Mouse (Mus musculus) heart, adult 18-20 months (tissue): ENCODE data around the gene Trim27. TPM values are rescaled to one million over a fixed set of nuclear protein-coding genes. Genes with fewer than 3 reads are reported as not detected.

Experiments used
- DNase-seq, 2 experiments: peaks; one replicate each; pipeline ENCODE4 v3.0.0; 2021 to 2022; ENCODE audit warnings: mixed read lengths in 1 of 2
- total RNA-seq, 2 experiments: library from RNA; stranded (reverse); gene quantifications; 2 replicates each; pipeline ENCODE4 v1.2.3; 2021

The Trim27 gene
- total RNA-seq, 2 experiments from 2014 or later: 20.5 to 21.4 TPM

DNA sequence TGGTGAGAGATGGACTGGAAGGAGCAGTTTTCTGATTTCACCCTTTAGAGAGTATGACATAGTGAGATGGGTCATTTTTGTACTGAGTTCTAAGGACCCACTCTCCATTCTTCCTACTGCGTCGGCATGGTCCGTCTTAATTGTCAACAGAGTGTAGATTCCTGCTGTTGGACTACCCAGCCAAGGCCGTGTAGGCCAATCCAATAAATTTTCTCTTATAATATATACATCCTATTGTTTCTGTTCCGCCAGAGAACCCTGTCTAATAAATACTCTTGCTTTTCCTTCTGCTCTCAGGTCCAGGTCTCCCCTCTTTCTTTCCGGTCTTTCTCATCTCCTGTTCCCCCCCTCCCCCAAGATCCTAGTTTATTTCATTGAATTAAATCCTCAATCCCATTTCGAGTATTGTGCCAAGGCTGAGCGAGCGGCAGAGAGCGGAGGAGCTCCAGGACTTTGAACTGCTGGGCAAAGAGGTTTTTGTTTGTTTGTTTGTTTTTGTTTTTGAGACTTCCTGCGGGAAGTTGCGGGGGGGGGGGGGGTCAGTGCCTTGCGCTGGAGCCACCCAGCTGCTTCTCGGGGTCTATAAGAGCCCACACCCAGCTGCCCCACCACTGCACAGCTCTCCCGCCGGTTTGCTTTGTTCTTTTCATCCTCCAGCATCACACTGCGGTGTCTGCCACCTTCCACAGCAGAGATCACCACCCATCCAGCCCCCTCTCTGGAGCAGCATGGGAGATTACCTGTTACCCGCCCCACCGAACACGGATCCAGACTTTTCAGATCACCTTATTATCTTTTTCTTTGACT, 42.6 kb downstream of the Trim27 start:
- DNase-seq: no peak

- peak; percentile 84 to 90 for DNase-seq
These were observed 43.3 kb downstream of the Trim27 start for GRCm38 (mm10) chr13:21222463-21223022.

- DNase-seq: peak in 1 of 2 experiments; percentile 19
These were observed 44.0 kb downstream of the Trim27 start for GRCm38 (mm10) chr13:21223242-21223655.

DNA sequence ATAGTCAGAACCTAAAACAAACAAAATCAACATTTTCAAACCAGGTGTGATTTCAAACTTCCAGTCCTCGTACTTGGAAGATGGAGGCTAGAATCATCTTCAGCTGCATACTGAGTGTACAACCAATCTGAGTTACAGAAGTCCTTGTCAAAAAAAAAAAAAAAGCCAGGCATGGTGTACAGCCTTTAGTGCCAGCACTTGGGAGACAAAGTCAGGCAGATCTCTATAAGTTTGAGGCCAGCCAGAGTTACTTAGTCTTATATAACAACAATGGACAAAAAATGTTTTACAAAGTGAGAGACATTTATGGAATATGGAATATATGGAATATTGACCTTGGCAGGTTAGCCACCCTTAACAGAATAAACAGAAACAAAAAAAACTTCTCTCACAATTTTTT, 45.1 kb downstream of the Trim27 start:
- DNase-seq: no peak

DNA sequence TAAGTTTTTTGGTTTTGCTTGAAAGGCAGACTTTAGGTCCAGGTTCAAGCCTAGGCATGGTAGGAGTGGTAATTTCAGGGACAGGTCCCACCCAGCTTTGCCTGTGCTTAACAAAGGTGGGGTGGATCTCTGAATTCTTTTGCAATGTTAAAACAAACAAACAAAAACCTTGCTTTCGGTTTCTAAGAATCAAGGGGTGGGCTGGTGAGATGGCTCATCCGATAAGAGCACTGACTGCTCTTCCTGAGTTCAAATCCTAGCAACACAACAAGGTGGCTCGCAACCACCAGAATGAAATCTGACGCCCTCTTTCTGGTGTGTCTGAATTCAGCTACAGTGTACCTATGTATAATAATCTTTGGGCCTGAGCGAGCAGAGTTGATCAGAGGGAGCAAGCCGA, 46.0 kb downstream of the Trim27 start:
- DNase-seq: no peak

DNA sequence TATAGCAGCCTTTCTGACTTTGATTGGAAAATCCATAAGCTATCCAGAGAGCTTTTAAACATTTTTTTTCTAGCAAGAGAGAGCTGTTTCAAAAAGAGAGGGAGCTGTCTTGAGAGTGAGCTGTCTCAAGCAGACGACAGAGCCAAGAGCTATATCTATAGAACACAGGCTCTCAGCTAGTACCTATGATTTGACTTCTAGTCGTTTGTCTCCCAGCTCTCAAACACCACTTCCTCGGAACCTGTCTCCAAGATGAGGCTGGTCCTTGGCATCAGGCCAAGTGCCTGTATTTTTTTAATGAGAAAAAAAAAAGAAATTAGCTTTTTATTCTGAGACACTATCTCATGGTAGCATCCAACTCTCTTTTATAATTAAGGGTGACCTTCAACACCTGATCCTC, 46.8 kb downstream of the Trim27 start:
- no peak for DNase-seq

- peak; percentile 84 to 86 for DNase-seq
These were observed 54.8 kb downstream of the Trim27 start for GRCm38 (mm10) chr13:21233732-21234705.

GRCm38 (mm10) chr13:21236714-21237113, 57.5 kb downstream of the Trim27 start:
- no peak for DNase-seq

GRCm38 (mm10) chr13:21237161-21237560, 57.9 kb downstream of the Trim27 start:
- no peak for DNase-seq

- DNase-seq: peak in 1 of 2 experiments; percentile 14
These were observed 61.5 kb downstream of the Trim27 start for GRCm38 (mm10) chr13:21240788-21241187.

DNA sequence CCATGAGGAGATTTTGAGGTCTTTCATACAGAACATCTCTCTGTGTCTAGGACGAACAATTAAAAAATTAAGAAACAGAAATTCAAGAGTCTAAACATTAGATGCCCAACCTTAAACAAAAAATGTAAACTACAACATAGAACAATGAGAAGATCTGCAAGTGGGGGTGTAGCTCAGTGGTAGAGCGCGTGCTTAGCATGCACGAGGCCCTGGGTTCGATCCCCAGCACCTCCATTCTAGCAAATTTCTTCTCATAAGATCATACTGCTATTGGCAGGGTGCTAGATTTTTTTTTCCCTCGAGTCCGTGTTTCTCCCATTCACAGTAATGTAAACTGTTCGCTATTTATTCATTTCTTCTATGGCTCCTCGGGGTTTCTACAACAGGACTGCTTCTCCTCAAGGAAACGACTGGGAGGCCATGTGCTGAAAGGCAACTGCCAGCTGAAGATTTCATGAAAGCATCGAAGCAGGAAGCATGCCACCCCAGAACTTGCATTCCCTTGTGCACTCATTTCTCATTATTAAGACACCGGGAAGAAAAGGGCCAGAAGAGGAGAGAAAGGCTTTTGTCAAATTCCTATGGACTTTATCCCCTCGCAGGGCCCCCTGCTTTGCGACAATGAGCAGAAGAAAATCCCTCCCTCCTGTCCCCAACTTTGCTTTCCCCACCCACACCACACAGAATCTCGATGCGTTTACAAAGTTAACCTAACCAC, 63.3 kb downstream of the Trim27 start:
- no peak for DNase-seq

DNA sequence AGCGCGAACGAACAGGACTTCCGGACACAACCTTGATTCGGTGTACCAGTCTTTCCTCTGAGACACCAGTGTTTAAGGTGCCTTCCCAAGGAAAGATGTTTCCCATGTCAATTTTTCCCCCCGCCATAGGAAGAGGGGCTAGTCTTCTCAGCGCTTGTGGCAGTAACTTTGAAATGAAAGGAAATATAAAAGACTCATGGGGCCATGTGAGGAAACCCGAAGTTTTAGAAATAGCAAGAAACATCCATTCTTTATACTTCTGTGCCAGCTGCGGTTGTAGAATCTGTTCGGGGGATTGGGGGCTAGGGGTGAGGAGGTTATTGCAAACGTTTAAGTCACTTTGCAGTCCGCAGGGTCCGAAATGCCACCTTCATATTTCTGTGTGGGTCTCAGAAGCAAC, 64.0 kb downstream of the Trim27 start:
- DNase-seq: no peak

GRCm38 (mm10) chr13:21244089-21244488, 64.8 kb downstream of the Trim27 start:
- no peak for DNase-seq

Other genes with a start within 250 kb of the Trim27 start
- gene Olfr1370, start 104.5 kb upstream of the Trim27 start, total RNA-seq: not detected
- not detected for gene Olfr1369-ps1, start 68.0 kb upstream of the Trim27 start, total RNA-seq
- gene Olfr263, start 49.8 kb upstream of the Trim27 start, total RNA-seq: not detected
- not detected for gene Olfr1368, start 33.6 kb upstream of the Trim27 start, total RNA-seq
- gene Gpx5, start 113.3 kb downstream of the Trim27 start, total RNA-seq: not detected
- not detected for gene Gpx6, start 132.7 kb downstream of the Trim27 start, total RNA-seq
- not detected for gene Olfr1367, start 167.5 kb downstream of the Trim27 start, total RNA-seq
- gene Zscan12, start 183.4 kb downstream of the Trim27 start, total RNA-seq: 1 to 10 TPM; 5.5 to 5.9 TPM
- 10 to 100 TPM; 28.5 to 31.4 TPM for gene Zkscan3, start 223.3 kb downstream of the Trim27 start, total RNA-seq